Mouse (Mus musculus) lung, postnatal 0 days (tissue): ENCODE results near the gene Slc9b2. TPM values are rescaled to one million over a fixed set of nuclear protein-coding genes. Genes with fewer than 3 reads are reported as not detected.
A peak's percentile ranks its signal among the peaks of the same experiment; 100 is the strongest.

Source experiments
- ATAC-seq: fragments of 200-750 bp; cut with Nextera tagmentation; 2 replicates; pipeline ENCODE4 v1.8.0; 2017; ENCODE audit warnings: moderate library complexity
- DNase-seq: peaks from one replicate; pipeline ENCODE4 v3.0.0-alpha.2; 2016; ENCODE audit warnings: low spot score
- H3K27ac ChIP-seq: fragments of 300-500 bp; sonication (generic); 2 replicates; pipeline ENCODE4 v1.5.1; 2014; ENCODE audit warnings: antibody characterized with exemption, mild to moderate bottlenecking, low read length, mixed read lengths
- H3K27me3 ChIP-seq: fragments of 300-500 bp; sonication (generic); replicated peaks from 2 replicates; pipeline ENCODE4 v1.6.1; 2014; ENCODE audit warnings: low read length, mixed read lengths; ENCODE audit not compliant: insufficient read depth
- H3K36me3 ChIP-seq: fragments of 300-500 bp; sonication (generic); 2 replicates; pipeline ENCODE4 v1.6.1; 2014; ENCODE audit warnings: low read length, mixed read lengths; ENCODE audit not compliant: insufficient read depth
- H3K4me1 ChIP-seq: fragments of 300-500 bp; sonication (generic); 2 replicates; pipeline ENCODE4 v1.6.1; 2014; ENCODE audit warnings: antibody characterized with exemption, low read depth, low read length, mixed read lengths; ENCODE audit not compliant: insufficient read depth
- H3K4me2 ChIP-seq: fragments of 300-500 bp; sonication (generic); replicated peaks from 2 replicates; pipeline ENCODE4 v1.6.1; 2014; ENCODE audit warnings: low read depth, mild to moderate bottlenecking, low read length, moderate library complexity, mixed read lengths
- H3K4me3 ChIP-seq: fragments of 300-500 bp; sonication (generic); 2 replicates; pipeline ENCODE4 v1.5.1; 2014; ENCODE audit warnings: low read depth, low read length
- H3K9ac ChIP-seq: fragments of 300-500 bp; sonication (generic); replicated peaks from 2 replicates; pipeline ENCODE4 v1.6.1; 2014; ENCODE audit warnings: low read depth, mild to moderate bottlenecking
- H3K9me3 ChIP-seq: fragments of 300-500 bp; sonication (generic); 2 replicates; pipeline ENCODE4 v1.6.1; 2016; ENCODE audit warnings: low read length, mixed read lengths
- CTCF ChIP-seq: IDR thresholded peaks from 2 replicates; pipeline ENCODE4 v1.5.1; 2016; ENCODE audit warnings: antibody characterized with exemption, mild to moderate bottlenecking
- EP300 ChIP-seq: IDR thresholded peaks from 2 replicates; pipeline ENCODE4 v1.6.1; 2016; ENCODE audit warnings: antibody characterized with exemption, mild to moderate bottlenecking, control low read depth
- whole genome bisulfite sequencing: fragments of 180-500 bp; shearing (Covaris S2); extraction: QIAGEN DNeasy Blood & Tissue Kit; methylation state at CpG from one replicate; pipeline ENCODE4 v1.1.7; 2014; 5-methylcytosine and 5-hydroxymethylcytosine counted together
- polyA plus RNA-seq: library from polyadenylated mRNA; unstranded; fragments of >200 nt; fragmentation: Nextera tagmentation; extraction: Ambion mirVana; gene quantifications from 2 replicates; pipeline ENCODE4 v1.2.1, GENCODE M21; 2015

The Slc9b2 gene
- polyA plus RNA-seq, 1 experiment from 2014 or later, result 0.26 TPM

DNA sequence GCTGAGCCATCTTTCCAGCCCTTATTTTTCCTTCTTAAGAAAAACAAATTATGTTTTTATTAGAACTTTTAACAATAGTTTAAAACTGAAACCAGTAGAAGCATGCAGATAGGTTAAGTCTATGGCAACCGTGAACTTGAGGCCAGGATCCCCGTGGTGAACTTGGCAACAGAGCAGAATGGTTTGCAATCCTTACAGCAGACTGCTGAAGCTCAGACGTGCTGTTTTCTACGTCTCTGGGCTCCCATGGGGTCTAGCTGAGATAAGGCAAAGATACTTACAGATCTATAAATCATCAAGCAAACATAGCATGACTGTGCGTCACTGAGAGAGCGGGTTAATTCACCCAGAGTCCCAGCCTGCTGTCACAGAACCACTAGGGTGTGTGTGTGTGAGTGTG is 7.4 kb upstream of the Slc9b2 start:
- Histone ChIP-seq H3K9ac (no peak overlapping the region), H3K4me2 (no peak overlapping the region), H3K9me3 (no peaks in the 10 kb centered on the region), H3K36me3 (no peaks in the 10 kb centered on the region), H3K4me3 (no peak overlapping the region), H3K4me1 (no peaks in the 10 kb centered on the region), H3K27ac (no peak overlapping the region), H3K27me3 (no peaks in the 10 kb centered on the region)
- TF ChIP-seq CTCF (no peak), EP300 (no peak)
- ATAC-seq (no peak), DNase-seq (no peak)
- WGBS, result 52% methylated on average over 6 of the region's 6 CpGs

DNA sequence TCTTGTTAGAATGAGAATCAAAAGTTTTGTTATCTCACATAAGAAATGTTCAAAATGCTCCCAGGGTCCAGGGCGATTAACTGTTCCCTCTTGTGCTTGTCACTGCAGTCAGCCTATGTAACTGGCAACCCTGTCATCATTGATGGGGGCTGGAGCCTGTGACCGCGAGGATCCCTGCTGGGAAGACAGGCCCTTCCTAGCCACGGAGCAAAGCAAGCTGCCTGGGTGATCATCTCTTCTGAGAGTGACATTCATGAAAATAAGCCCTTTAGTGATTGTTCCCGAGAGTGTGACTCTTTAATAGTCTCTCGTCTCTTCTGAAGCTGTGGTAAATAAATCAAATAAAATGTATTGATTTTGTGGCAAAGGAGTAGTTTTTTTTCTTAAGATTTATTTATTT is 3.4 kb upstream of the Slc9b2 start:
- no peak for DNase-seq
- Histone ChIP-seq H3K9me3 (no peaks in the 10 kb centered on the region), H3K27me3 (no peaks in the 10 kb centered on the region), H3K4me1 (no peaks in the 10 kb centered on the region; the same call in 1 of the 2 replicates), H3K27ac (no peak overlapping the region), H3K36me3 (no peaks in the 10 kb centered on the region), H3K9ac (no peak overlapping the region), H3K4me3 (no peak overlapping the region), H3K4me2 (no peak overlapping the region)
- TF ChIP-seq CTCF (no peak), EP300 (no peak)
- no peak for ATAC-seq
- WGBS, result 55% methylated on average over 6 of the region's 6 CpGs

DNA sequence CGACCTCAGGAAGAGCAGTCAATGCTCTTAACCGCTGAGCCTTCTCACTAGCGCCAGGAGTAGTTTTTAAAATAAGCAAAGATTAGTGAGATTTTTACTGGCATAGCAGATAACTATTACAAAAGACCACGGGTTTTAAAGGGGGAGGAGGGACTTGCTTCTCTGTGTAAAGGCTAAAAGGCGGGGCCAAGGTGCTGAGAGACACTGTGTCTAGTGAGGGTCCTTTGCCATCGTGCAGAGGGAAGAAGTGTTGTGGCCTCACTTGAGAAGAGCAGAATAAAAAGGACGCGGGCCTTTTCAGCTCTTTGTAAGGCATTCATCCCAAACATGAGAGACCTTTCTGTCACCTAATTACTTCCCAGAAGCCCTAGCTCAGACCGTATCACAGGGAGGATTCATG is 2.9 kb upstream of the Slc9b2 start:
- no peak overlapping the region for H3K27ac ChIP-seq
- H3K36me3 ChIP-seq, result no peaks in the 10 kb centered on the region
- peak; percentile 24 for DNase-seq
- 29% methylated on average over 9 of the region's 9 CpGs for WGBS
- TF ChIP-seq EP300, result no peak
- no peak for TF ChIP-seq CTCF
- H3K9me3 ChIP-seq, result no peaks in the 10 kb centered on the region
- no peak for ATAC-seq
- no peak overlapping the region for H3K9ac ChIP-seq
- H3K4me1 ChIP-seq, result no peaks in the 10 kb centered on the region; the same call in 1 of the 2 replicates
- H3K4me3 ChIP-seq, result no peak overlapping the region
- no peaks in the 10 kb centered on the region for H3K27me3 ChIP-seq
- H3K4me2 ChIP-seq, result no peak overlapping the region

DNA sequence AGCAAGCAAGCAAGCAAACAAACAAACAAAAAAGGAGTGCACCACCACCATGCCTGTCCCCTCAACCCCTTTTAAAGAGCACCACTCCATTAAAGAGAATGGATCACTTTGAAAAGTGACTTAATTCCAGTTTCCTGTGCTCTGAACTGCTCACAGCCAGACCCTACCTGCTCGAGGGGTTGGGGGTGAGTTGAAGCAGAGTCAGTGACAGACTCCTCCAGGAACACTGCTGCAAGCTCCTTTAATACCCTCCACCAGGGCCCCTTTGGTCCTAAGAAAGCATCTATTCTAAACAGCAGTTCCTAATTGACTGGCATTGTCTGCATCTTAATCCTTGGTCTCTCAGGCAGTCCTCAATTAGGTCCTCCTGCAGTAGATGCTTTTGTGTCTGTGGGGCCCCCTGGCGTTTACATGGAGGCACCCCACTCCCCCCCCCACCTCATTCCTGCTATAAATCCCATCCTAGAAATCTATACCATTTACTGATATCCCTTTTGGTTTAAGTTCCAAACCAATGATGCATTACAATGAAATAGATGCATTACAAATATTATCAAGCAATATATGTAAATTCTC is 5.5 kb downstream of the Slc9b2 start:
- Histone ChIP-seq H3K9me3 (no peaks in the 10 kb centered on the region), H3K4me3 (no peak overlapping the region), H3K27me3 (no peaks in the 10 kb centered on the region), H3K4me1 (no peaks in the 10 kb centered on the region), H3K9ac (no peak overlapping the region), H3K4me2 (no peak overlapping the region), H3K36me3 (no peaks in the 10 kb centered on the region), H3K27ac (no peak overlapping the region)
- TF ChIP-seq EP300 (no peak), CTCF (peak; percentile 26; the same call in 1 of the 2 replicates)
- WGBS, result 34% methylated on average over 2 of the region's 2 CpGs
- DNase-seq (no peak), ATAC-seq (no peak)

DNA sequence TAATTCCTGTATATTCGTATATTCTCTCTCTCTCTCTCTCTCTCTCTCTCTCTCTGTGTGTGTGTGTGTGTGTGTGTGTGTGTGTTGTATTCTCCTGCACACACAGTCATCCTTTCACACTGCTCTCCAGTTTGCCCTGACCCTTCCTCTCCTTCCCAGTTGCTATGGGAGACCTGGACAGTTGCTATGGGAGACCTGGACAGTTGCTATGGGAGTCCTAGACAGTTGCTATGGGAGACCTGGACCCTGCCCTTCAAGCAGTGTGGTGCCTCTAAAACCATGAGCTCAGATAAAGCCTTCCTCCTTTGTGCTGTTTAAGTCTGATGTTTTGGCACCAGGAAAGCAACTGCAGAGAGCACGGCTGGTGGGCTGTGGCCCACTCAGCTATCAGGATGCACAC is 6.2 kb downstream of the Slc9b2 start:
- ATAC-seq (no peak), DNase-seq (no peak)
- Histone ChIP-seq H3K27me3 (no peaks in the 10 kb centered on the region), H3K4me3 (no peak overlapping the region), H3K9ac (no peak overlapping the region), H3K4me1 (no peaks in the 10 kb centered on the region), H3K9me3 (no peaks in the 10 kb centered on the region), H3K36me3 (no peaks in the 10 kb centered on the region), H3K27ac (no peak overlapping the region), H3K4me2 (no peak overlapping the region)
- 78% methylated on average over 2 of the region's 2 CpGs for WGBS
- TF ChIP-seq EP300, result no peak
- TF ChIP-seq CTCF, result no peak

DNA sequence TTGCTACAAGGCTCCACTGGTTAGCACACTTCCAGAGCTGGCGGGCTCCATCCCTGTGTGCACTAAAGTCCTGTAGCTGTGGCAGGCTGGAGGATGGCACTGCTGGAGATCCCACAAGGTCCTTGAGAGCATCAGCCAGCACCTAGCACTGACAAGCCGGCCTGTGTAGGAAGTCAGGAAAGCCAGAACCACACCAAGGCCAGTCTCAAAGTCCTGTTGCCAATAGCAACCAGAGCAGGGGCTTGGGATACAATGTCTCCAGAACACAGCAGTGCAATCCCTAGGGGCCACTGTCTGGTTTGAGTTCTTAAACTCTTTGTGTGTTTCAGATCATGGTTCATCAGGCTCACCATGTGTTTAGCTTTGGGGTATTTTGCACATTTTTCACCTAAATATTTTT is 7.3 kb downstream of the Slc9b2 start:
- Histone ChIP-seq H3K4me3 (no peak overlapping the region), H3K9me3 (no peaks in the 10 kb centered on the region), H3K27me3 (no peaks in the 10 kb centered on the region), H3K36me3 (no peaks in the 10 kb centered on the region), H3K9ac (no peak overlapping the region), H3K4me1 (no peaks in the 10 kb centered on the region), H3K4me2 (no peak overlapping the region), H3K27ac (no peak overlapping the region)
- WGBS, result 58% methylated on average over 2 of the region's 2 CpGs
- TF ChIP-seq CTCF, result no peak
- TF ChIP-seq EP300, result no peak
- ATAC-seq, result no peak
- DNase-seq, result no peak
